Mouse (Mus musculus): ENCODE measurements around the gene Clasp1.

The Clasp1 gene

GRCm38 (mm10) chr1:118447131-118447530 lies 58.3 kb downstream of the Clasp1 start:
- no peak for DNase-seq (ENCODE audit: extremely low spot score, low read depth, low spot score)

GRCm38 (mm10) chr1:118448214-118448613 lies 59.4 kb downstream of the Clasp1 start:
- no peak for DNase-seq (ENCODE audit: extremely low spot score, low read depth, low spot score)

GRCm38 (mm10) chr1:118450891-118451450 lies 62.1 kb downstream of the Clasp1 start:
- no peak for DNase-seq (ENCODE audit: extremely low spot score, low read depth, low spot score)

- DNase-seq (ENCODE audit: extremely low spot score, low read depth, low spot score) = no peak
Measured at GRCm38 (mm10) chr1:118453577-118453976, 64.7 kb downstream of the Clasp1 start.

- DNase-seq (ENCODE audit: extremely low spot score, low read depth, low spot score) = no peak
Measured at GRCm38 (mm10) chr1:118454817-118455216, 66.0 kb downstream of the Clasp1 start.

GRCm38 (mm10) chr1:118457256-118457882 lies 68.5 kb downstream of the Clasp1 start:
- DNase-seq (ENCODE audit: extremely low spot score, low read depth, low spot score) = no peak

- DNase-seq (ENCODE audit: extremely low spot score, low read depth, low spot score) = no peak
Measured at GRCm38 (mm10) chr1:118457883-118458259, 69.0 kb downstream of the Clasp1 start.

- no peak for DNase-seq (ENCODE audit: extremely low spot score, low read depth, low spot score)
Measured at GRCm38 (mm10) chr1:118458279-118458678, 69.4 kb downstream of the Clasp1 start.

- DNase-seq (ENCODE audit: extremely low spot score, low read depth, low spot score) = peak; percentile 78
Measured at GRCm38 (mm10) chr1:118458963-118459920, 70.4 kb downstream of the Clasp1 start.

GRCm38 (mm10) chr1:118460716-118461115 lies 71.9 kb downstream of the Clasp1 start:
- DNase-seq (ENCODE audit: extremely low spot score, low read depth, low spot score) = no peak

GRCm38 (mm10) chr1:118466041-118466440 lies 77.2 kb downstream of the Clasp1 start:
- no peak for DNase-seq (ENCODE audit: extremely low spot score, low read depth, low spot score)

- no peak for DNase-seq (ENCODE audit: extremely low spot score, low read depth, low spot score)
Measured at GRCm38 (mm10) chr1:118472386-118472785, 83.5 kb downstream of the Clasp1 start.

GRCm38 (mm10) chr1:118476919-118477318 lies 88.1 kb downstream of the Clasp1 start:
- DNase-seq (ENCODE audit: extremely low spot score, low read depth, low spot score) = no peak

GRCm38 (mm10) chr1:118479246-118479645 lies 90.4 kb downstream of the Clasp1 start:
- no peak for DNase-seq (ENCODE audit: extremely low spot score, low read depth, low spot score)

GRCm38 (mm10) chr1:118480484-118481364 lies 91.9 kb downstream of the Clasp1 start:
- no peak for DNase-seq (ENCODE audit: extremely low spot score, low read depth, low spot score)

- no peak for DNase-seq (ENCODE audit: extremely low spot score, low read depth, low spot score)
Measured at GRCm38 (mm10) chr1:118481365-118481702, 92.5 kb downstream of the Clasp1 start.

- DNase-seq (ENCODE audit: extremely low spot score, low read depth, low spot score) = no peak
Measured at GRCm38 (mm10) chr1:118481703-118482102, 92.8 kb downstream of the Clasp1 start.

- no peak for DNase-seq (ENCODE audit: extremely low spot score, low read depth, low spot score)
Measured at GRCm38 (mm10) chr1:118482285-118483019, 93.6 kb downstream of the Clasp1 start.

GRCm38 (mm10) chr1:118483504-118484096 lies 94.7 kb downstream of the Clasp1 start:
- DNase-seq (ENCODE audit: extremely low spot score, low read depth, low spot score) = no peak

GRCm38 (mm10) chr1:118485572-118485971 lies 96.7 kb downstream of the Clasp1 start:
- no peak for DNase-seq (ENCODE audit: extremely low spot score, low read depth, low spot score)

Measured in hindlimb bud, embryonic 11.5 days (tissue).